Mouse (Mus musculus): ENCODE measurements around the gene Kif3b. TPM values are rescaled to one million over a fixed set of nuclear protein-coding genes. Genes with fewer than 3 reads are reported as not detected.
"Not testable (repeated sequence)": the region's sequence is repeated elsewhere in the genome, so short reads cannot be mapped to it uniquely, and the experiment has no call there.

The Kif3b gene
- total RNA-seq, 1 experiment from 2014 or later, result 34.4 TPM

DNA sequence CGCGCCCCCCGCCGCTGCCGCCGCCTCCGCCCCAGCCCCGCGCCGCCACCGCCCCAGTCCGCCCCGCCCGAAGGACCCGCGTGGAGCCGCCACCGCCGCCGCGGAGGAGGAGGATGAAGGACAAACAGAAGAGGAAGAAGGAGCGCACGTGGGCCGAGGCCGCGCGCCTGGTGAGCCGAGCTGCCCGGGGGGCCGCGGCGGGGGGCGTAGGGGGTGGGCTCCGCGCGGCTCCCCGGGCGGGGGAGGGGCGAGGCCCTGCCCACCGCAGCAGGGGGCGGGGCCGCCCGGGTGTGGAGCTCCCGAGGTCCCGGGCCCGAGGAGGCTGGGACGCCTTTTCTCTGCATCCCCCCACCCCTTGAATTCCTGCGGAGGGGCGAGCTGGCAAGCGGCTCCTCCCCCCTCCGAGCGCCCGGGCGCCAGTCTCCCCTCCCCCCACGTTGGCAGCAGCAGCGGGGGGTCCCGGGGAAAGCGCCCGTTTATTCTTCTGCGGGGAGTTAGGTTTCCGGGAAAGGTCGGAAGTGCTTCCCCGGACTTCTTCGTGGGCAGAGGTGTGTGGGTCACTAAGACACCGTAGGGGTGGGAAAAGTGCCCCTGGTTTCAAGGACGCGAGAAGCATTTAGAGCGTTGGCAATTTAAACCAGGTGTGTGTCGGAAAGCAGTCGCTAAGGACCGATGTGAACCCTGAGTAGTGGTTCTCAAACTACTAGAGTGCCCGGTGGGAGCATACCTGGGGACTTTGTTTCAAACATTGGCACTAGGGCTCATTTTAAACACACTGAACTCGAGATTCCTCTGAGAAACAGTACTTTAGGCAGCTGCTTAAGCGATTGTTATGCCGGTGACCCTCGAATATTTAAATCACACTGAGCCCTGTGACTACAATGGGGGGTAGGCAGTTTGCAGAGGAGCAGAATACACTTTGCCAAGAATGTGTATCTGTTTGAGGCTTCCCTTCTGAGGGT, 55.3 kb downstream of the Kif3b start:
- peak; percentile 76 for DNase-seq

DNA sequence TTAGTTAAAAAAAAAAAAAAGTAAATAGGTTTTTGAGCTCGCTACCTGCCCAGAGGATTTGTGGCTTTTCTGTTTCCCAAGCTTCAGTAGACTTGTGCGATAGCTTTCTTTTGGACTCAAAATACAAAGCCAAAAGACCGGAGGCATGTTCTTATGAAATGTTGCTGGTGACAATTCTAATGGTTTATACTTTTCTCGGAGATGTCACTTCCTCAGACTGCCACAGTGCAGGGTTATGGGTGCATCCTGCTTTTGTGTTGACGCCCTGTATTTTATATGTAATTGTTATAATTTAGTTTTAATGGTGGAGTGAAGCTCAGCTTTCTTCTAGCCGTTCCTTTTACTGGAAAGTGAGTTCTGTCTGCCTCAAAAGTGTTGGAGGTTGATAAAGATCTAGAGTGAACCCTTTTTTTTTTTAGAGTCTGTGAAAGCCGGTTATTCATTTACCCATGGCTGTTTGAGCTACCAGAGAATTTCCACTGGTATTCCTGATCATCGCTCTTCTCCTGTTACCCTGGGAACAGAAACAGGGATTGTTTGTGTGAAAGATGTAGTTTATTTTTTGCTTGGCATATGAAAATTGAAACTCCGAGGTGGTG, 56.1 kb downstream of the Kif3b start:
- DNase-seq, result no peak

GRCm38 (mm10) chr2:153348100-153348831, 57.1 kb downstream of the Kif3b start:
- no peak for DNase-seq

DNA sequence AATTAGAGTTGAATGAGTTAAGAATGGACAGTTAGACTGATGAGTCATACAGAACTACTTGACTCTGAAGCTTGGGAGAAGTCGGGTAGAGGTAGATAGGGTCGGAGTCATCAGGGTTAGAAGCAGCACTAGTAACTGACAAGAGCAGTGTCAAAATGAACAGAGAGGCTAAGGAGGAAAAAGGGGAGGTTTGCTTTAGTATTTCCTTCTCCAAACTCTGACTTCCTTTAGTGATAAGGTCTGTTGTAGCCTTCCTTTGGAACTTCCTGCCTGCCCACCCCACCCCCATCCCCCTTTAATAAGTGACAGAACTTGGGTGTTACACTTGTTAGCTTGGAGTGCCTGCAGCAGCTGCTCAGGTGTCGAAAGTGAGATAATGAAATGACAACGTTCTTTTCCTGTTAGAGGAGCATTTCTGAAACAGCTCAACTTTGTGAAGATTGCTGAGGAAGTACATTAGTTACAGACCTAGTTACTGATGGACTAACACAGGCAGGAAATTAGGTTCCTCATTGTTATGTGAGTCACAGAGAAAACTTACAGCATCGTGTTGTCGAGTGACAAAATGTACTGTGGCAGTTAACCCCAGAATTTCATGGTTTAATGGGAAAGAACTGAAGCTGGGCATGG, 59.5 kb downstream of the Kif3b start:
- no peak for DNase-seq

- DNase-seq, result no peak
Observed at GRCm38 (mm10) chr2:153354648-153355047, 63.4 kb downstream of the Kif3b start.

DNA sequence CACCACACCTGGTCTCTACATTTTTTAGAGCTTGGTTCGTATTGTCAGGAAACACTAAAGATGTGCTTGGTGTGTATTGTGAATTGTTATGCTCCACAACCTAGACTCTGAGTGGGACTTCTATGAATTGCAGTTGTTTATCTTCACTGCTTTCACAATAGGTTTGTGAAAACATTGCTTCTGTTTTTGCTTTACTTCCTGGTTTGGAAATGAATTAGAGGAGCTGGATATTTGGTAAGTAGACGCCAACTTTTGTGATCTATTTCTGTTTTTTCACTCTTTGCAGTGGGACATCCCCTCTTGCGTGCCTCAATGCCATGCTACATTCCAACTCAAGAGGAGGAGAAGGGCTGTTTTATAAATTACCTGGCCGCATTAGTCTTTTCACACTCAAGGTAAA, 65.6 kb downstream of the Kif3b start:
- no peak for DNase-seq

- DNase-seq, result no peak
Observed at GRCm38 (mm10) chr2:153361101-153361710, 70.0 kb downstream of the Kif3b start.

- DNase-seq, result not testable (repeated sequence)
Observed at GRCm38 (mm10) chr2:153364531-153364930, 73.3 kb downstream of the Kif3b start.

GRCm38 (mm10) chr2:153370871-153371270, 79.7 kb downstream of the Kif3b start:
- no peak for DNase-seq

DNA sequence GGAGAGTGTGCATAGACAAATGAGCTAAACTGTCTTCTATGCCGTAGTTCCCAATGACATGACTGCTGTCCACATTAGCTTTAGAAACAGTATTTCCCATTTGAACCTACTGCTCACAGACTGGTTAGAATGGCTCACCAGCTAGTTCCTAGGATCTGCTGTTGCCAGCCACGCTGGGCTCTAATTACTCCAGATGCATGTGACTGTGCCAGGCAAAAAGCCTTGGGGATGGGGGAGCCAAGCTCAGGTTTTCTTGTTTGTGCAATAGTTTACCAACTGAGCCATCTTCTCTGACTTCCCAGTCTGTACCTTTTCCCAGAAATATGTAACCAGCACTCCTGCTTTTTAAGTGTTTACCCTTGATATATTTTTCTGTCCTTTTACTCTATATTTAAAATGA, 84.2 kb downstream of the Kif3b start:
- DNase-seq, result peak; percentile 3

- no peak for DNase-seq
Observed at GRCm38 (mm10) chr2:153380479-153380878, 89.3 kb downstream of the Kif3b start.

Other genes with a start within 250 kb of the Kif3b start
- 13.6 and 16.0 TPM in 2 replicates for gene Ccm2l, start 225.5 kb upstream of the Kif3b start, total RNA-seq (2021)
- 1.7 and 1.9 TPM in 2 replicates for gene Hck, start 182.9 kb upstream of the Kif3b start, total RNA-seq (2021)
- gene Tm9sf4, start 130.1 kb upstream of the Kif3b start, total RNA-seq (2021), result 112 and 119 TPM in 2 replicates
- gene Tspyl3, start 66.0 kb upstream of the Kif3b start, total RNA-seq (2021), result 2.5 and 3.9 TPM in 2 replicates
- gene Plagl2, start 50.0 kb upstream of the Kif3b start, total RNA-seq (2021), result 10.7 and 12.0 TPM in 2 replicates
- gene Pofut1, start 49.9 kb upstream of the Kif3b start, total RNA-seq (2021), result 53.1 and 64.1 TPM in 2 replicates
- 32.4 and 38.4 TPM in 2 replicates for gene Asxl1, start 54.4 kb downstream of the Kif3b start, total RNA-seq (2021)
- gene 4930404H24Rik, start 201.4 kb downstream of the Kif3b start, total RNA-seq (2021), result not detected in 2 replicates
- gene Nol4l, start 238.6 kb downstream of the Kif3b start, total RNA-seq (2021), result 12.7 and 16.1 TPM in 2 replicates